Mouse (Mus musculus) heart, postnatal 10 days (tissue): ENCODE measurements around the gene Cxcr6. TPM values are rescaled to one million over a fixed set of nuclear protein-coding genes. Genes with fewer than 3 reads are reported as not detected.

Experiments
- DNase-seq, 2 experiments: peaks; one replicate each; pipeline ENCODE4 v3.0.0; 2021
- intact Hi-C: fragments of 180-260 bp; cut with DNase I; formaldehyde crosslinking; loops from one replicate; pipeline ENCODE4 v1.15.1; 2025
- total RNA-seq, 2 experiments: library from RNA; stranded (reverse); gene quantifications; 2 replicates each; pipeline ENCODE4 v1.2.3; 2021

The Cxcr6 gene
- total RNA-seq, 2 experiments from 2014 or later = not detected

- DNase-seq = no peak
- intact Hi-C loops = no loop called here
Observed at GRCm38 (mm10) chr9:123815996-123816395, 9.7 kb downstream of the Cxcr6 start.

GRCm38 (mm10) chr9:123818601-123819000 lies 12.3 kb downstream of the Cxcr6 start:
- no peak for DNase-seq
- intact Hi-C loops = no loop called here

- intact Hi-C loops = no loop called here
- no peak for DNase-seq
Observed at GRCm38 (mm10) chr9:123826631-123827030, 20.4 kb downstream of the Cxcr6 start.

- intact Hi-C loops = no loop called here
- DNase-seq = no peak
Observed at GRCm38 (mm10) chr9:123828916-123829315, 22.6 kb downstream of the Cxcr6 start.

GRCm38 (mm10) chr9:123835851-123836250 lies 29.6 kb downstream of the Cxcr6 start:
- intact Hi-C loops = no loop called here
- no peak for DNase-seq

GRCm38 (mm10) chr9:123840243-123840642 lies 34.0 kb downstream of the Cxcr6 start:
- intact Hi-C loops = no loop called here

GRCm38 (mm10) chr9:123844468-123844867 lies 38.2 kb downstream of the Cxcr6 start:
- peak in 1 of 2 experiments; percentile 37 for DNase-seq

More at GRCm38 (mm10) chr9:123840243-123840642, 34.0 kb downstream of the Cxcr6 start:
- DNase-seq = no peak

GRCm38 (mm10) chr9:123845120-123845519 lies 38.8 kb downstream of the Cxcr6 start:
- DNase-seq = peak; percentile 72 to 79
- intact Hi-C loops = no loop called here

More at GRCm38 (mm10) chr9:123844468-123844867, 38.2 kb downstream of the Cxcr6 start:
- intact Hi-C loops = no loop called here

GRCm38 (mm10) chr9:123846490-123846889 lies 40.2 kb downstream of the Cxcr6 start:
- intact Hi-C loops = no loop called here
- DNase-seq = no peak

- intact Hi-C loops = no loop called here
- DNase-seq = peak; percentile 25 to 40
Observed at GRCm38 (mm10) chr9:123849976-123850695, 43.9 kb downstream of the Cxcr6 start.

- intact Hi-C loops = no loop called here
- DNase-seq = peak; percentile 67 to 68
Observed at GRCm38 (mm10) chr9:123850705-123851061, 44.4 kb downstream of the Cxcr6 start.

GRCm38 (mm10) chr9:123851062-123851712 lies 44.9 kb downstream of the Cxcr6 start:
- intact Hi-C loops = no loop called here

GRCm38 (mm10) chr9:123851713-123852448 lies 45.6 kb downstream of the Cxcr6 start, which contains the start of gene Fyco1:
TSS of gene Fyco1 (minus strand) at chr9:123851899.
- intact Hi-C loops = no loop called here
- DNase-seq = peak; percentile 97

More at GRCm38 (mm10) chr9:123851062-123851712, 44.9 kb downstream of the Cxcr6 start:
- peak; percentile 73 to 77 for DNase-seq

- intact Hi-C loops = no loop called here
- DNase-seq = no peak
Observed at GRCm38 (mm10) chr9:123852449-123853390, 46.4 kb downstream of the Cxcr6 start.

GRCm38 (mm10) chr9:123856836-123857235 lies 50.6 kb downstream of the Cxcr6 start:
- intact Hi-C loops = no loop called here
- no peak for DNase-seq

Other genes starting within 250 kb of the Cxcr6 start
- not detected for gene Slc6a20b, start 173.9 kb upstream of the Cxcr6 start, total RNA-seq
- under 1 TPM; 0.42 to 0.62 TPM for gene Ccr9, start 128.0 kb upstream of the Cxcr6 start, total RNA-seq
- gene Slc6a20a, start 127.6 kb upstream of the Cxcr6 start, total RNA-seq = not detected
- gene Lztfl1, start 88.8 kb upstream of the Cxcr6 start, total RNA-seq = 10 to 100 TPM; 38.3 to 42.2 TPM
- gene Fyco1, start 45.4 kb downstream of the Cxcr6 start, total RNA-seq = 100 to 1,000 TPM; 206 to 217 TPM
- not detected for gene Xcr1, start 55.6 kb downstream of the Cxcr6 start, total RNA-seq
- 1 to 10 TPM; 1.3 to 1.7 TPM for gene Ccr1, start 162.2 kb downstream of the Cxcr6 start, total RNA-seq
- not detected for gene Ccr1l1, start 171.9 kb downstream of the Cxcr6 start, total RNA-seq
- under 1 TPM in 1 of 2 experiments, not detected in 1; 0.10 TPM for gene Ccr3, start 215.5 kb downstream of the Cxcr6 start, total RNA-seq